Mouse (Mus musculus): ENCODE measurements around the gene Cdk2ap1.
A peak's percentile ranks its signal among the peaks of the same experiment; 100 is the strongest.
"Not testable (repeated sequence)": the region's sequence is repeated elsewhere in the genome, so short reads cannot be mapped to it uniquely, and the experiment has no call there.

The Cdk2ap1 gene

GRCm38 (mm10) chr5:124351111-124351560, 11.7 kb downstream of the Cdk2ap1 start:
- DNase-seq: peak; percentile 71

- DNase-seq: no peak
These were observed 12.5 kb downstream of the Cdk2ap1 start for GRCm38 (mm10) chr5:124350350-124350749.

DNA sequence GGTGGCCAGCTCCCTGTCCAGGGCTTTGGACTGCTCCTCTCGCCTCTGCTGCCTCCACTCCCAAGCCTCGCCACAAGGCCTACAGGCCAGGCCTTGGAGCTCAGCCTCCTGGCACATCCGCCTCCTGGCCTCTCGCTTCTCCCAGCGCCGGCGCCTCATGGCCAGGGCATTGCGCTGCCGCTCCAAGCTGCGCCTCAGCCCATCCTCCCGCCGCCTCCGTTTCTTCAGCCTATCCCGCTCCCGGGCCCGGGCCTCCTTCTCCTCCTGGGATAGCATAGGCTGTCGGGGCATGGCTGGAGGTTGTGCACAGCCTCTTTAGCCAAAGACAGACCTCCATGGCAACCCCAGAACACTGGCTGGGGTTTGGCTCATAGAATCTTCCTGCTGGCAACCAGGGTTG, 13.7 kb downstream of the Cdk2ap1 start:
- DNase-seq: no peak

GRCm38 (mm10) chr5:124342897-124343296, 20.0 kb downstream of the Cdk2ap1 start:
- DNase-seq: no peak

DNA sequence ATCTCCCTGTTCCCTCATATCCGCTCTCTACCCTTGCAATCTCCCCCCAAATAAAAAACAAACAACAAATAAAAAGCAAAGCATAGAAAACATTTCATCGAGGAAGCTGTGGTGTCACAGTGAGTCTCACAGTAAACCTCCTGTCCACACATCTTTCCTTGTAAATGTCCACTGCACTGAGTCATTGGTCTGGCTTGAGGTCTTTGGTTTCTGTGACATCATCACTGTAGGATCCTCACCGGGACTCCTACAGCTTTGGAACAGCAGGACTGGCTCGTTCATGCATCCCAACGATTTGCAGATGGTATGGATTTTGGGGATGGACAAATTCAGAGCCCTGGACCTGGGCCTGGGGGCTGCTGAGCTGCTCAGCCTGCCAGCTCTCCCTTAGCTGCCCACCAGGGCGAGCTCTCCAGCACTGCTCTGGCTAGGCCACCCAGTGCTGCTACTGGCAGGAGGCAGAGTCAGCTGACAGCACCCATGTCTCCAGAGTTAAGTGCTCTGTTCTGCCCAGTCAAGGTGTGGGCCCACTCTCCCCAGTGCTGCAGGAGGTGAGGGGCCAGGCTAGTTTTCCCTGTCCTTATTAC, 21.0 kb downstream of the Cdk2ap1 start:
- not testable (repeated sequence) for DNase-seq

DNA sequence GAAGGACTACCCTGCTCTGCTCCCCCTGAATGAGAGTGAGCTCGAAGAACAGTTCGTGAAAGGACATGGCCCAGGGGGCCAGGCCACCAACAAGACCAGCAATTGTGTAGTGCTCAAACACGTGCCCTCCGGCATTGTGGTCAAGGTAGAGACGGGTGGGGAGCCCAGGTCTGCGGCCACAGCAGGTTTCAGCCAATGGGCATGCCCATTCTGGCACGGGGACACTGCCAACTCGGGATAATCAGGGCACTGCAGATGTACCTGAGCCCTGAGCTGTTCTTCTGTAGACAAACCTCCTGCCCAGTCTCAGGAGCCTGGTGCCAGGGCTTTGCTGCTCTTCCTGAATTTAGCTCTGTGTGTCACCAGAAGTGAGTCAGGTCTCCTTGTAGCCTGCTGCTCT, 24.1 kb downstream of the Cdk2ap1 start:
- no peak for DNase-seq

DNA sequence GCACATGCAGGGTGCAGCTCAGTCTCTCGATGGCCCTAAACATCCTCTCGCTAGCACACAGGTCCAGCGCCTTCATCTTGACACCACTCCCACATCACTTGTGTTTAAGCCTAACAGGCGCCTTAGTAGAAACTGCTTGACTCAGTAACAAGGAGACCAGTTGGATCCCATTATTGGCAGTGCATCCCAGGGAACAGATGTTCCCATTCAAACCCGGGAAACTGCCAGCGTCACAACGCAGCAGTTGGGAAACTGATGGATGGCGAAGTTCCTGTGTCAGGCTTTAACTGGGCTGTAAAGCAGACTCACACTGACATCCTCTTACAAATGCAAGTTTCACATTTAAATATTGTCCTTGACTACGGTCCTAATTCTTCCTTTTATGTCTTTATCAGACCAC, 25.0 kb downstream of the Cdk2ap1 start:
- peak; percentile 55 for DNase-seq

GRCm38 (mm10) chr5:124337103-124337502, 25.8 kb downstream of the Cdk2ap1 start:
- no peak for DNase-seq

DNA sequence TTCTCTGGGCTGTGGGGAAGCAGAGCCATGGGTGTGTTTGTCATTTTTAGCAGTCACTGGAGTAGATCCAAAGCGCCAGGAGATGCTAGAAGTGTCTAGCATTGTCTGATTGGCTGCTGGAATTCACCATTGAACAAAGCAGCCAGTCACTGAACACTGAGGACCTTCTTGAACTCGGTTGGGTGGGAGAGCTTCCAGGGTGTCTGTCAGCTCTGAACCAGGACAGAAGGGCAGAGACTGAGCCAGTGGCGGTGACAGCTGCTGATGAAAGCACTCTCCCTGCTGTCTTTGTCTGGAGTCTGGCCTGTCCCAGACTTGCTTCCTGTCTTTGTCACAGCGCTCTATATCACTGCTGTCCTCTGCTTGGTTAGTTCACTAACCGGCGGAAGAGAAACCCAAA, 28.5 kb downstream of the Cdk2ap1 start:
- no peak for DNase-seq

GRCm38 (mm10) chr5:124330086-124330485, 32.8 kb downstream of the Cdk2ap1 start:
- DNase-seq: no peak

DNA sequence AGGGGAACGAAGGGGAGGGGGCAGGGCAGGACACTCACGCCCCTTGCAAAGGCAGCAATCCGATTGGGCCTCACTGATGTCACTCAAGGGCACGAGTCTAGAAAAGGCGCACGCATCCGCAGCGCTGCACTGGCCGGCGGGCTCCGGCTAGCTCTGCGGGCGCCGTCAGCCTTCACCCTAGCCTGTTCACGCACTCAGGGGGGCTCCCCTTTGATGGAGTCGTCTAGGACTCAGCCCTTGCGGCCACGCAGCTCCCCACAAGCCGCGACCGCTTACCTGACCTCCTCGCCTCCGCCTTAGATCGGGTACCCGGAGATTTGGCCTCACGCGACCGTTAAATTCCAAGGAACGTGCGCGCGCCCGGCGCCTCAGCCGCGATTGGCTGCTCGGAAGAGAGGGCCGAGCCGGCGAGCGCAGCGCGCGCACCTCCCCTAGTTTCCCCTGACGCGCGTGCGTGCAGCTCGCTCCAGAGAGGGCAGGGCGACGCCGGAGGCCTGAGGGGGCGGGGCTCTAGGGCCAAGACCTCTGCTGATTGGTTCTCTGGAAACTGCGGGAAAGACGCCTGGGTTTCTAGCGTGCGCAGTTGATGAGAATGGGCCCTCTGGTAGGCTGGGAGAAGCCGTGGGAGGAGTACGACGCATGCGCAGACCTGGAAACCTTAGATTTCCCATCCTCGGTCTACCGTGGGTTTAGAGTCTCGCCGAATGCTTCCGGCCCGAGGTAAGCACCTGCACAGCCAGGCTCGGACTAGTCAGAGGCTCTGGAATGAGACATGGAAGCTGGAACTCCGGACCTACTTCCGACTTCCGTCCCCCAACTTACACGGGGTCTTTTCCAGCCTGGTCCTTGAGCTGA, 35.1 kb downstream of the Cdk2ap1 start, which contains the start of the genes Mphosph9 and 2810006K23Rik:
Gene Mphosph9 (minus strand): TSS at position 463 of the 855 bp plus-strand sequence.
Gene 2810006K23Rik (plus strand): TSS at position 580 of the 855 bp plus-strand sequence.
- peak; percentile 100 for DNase-seq

DNA sequence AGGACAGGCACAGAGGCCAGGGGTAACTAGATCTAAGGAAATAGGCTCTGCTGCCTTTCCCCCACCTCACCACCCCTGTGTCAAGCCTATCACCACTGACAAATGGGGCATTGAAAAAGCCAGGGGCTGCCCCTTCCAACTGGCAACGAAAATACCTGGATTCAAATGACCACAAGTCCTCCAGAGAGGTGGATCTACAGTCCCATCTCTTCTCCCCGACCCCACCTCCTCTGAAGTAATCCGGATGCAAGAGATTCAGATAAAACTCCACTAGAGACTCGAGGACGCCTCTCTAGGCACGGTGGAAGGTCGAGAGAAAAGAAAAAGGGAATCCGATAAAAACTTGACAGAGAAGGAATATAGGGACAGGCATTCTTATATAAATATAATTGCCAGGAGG, 36.1 kb downstream of the Cdk2ap1 start:
- no peak for DNase-seq

- DNase-seq: no peak
These were observed 45.2 kb downstream of the Cdk2ap1 start for GRCm38 (mm10) chr5:124317648-124318047.

- no peak for DNase-seq
These were observed 46.9 kb downstream of the Cdk2ap1 start for GRCm38 (mm10) chr5:124315941-124316340.

- DNase-seq: no peak
These were observed 47.4 kb downstream of the Cdk2ap1 start for GRCm38 (mm10) chr5:124315498-124315897.

DNA sequence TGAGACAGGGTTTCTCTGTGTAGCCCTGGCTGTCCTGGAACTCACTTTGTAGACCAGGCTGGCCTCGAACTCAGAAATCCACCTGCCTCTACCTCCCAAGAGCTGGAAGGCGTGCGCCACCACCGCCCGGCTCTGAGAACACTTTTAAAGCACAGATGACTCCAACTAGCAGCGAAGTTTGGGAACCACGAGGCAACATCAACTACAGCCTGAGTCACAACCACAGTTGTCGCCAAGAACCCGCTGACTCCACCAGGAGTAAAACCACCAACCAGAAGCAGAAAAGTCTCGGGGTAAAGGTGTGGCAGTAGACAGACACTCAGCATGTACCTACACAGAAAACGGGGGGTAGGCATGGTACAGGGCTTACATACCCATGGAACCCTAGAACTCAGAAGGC, 52.8 kb downstream of the Cdk2ap1 start:
- no peak for DNase-seq

- DNase-seq: no peak
These were observed 53.7 kb downstream of the Cdk2ap1 start for GRCm38 (mm10) chr5:124309155-124309554.

GRCm38 (mm10) chr5:124302853-124303252, 60.0 kb downstream of the Cdk2ap1 start:
- not testable (repeated sequence) for DNase-seq

DNA sequence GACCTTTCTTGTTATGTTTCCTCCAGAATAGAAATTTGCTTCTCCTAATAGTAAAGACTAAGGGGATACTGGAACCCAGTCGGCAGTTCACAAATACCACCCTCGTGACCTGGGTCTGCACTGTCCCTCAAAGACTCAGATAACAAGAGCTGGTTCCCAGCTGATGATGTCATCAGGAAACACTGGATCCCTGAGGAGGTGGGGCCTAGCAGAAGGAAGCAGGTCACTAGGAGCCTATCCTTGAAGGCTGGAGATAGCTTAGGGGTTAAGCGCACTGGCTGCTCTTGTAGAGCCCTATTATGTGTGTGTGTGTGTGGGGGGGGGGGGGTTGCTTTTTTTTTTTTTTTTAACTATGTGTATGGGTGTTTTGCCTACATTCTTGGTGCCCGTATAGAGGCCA, 62.8 kb downstream of the Cdk2ap1 start:
- no peak for DNase-seq

DNA sequence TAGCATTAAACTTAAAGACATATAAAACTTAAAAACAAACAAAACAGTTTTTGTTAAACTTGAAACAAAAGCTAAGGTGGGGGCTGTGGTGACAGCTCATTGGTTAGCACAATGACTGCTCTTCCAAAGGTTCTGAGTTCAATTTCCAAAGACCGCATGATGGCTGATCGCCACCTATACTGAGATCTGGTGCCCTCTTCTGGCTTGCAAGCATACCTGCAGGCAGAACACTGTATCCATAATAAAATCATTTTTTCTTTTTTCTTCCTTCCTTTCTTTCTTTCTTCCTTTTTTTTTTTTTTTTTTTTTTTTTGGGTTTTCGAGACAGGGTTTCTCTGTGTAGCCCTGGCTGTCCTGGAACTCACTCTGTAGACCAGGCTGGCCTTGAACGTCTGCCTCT, 63.6 kb downstream of the Cdk2ap1 start:
- DNase-seq: not testable (repeated sequence)

DNA sequence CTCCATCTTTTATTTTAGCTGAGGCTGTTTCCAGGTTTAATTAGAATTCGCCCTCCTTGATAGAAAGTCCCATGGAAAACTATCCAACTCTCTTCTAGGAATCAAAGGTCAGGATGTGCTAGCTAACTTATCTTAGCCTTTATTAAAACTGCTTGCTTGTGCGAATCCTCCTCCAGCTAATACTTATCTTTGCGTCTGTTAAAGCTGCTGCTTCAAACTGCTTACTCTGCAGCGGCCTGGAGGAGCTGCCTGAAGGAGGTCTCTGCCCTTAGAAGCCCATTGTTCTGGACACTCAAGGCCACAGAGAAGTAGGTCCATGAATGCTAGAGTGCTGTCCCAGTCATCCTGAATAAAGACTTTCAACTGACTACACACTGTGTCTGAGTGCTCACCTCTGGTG, 66.4 kb downstream of the Cdk2ap1 start:
- no peak for DNase-seq

Measured in right cerebral cortex, postnatal 25 days (tissue).